Mouse (Mus musculus) ES-E14 (cell line): ENCODE results near the gene Ranbp2. TPM values are rescaled to one million over a fixed set of nuclear protein-coding genes. Genes with fewer than 3 reads are reported as not detected.
A peak's percentile ranks its signal among the peaks of the same experiment; 100 is the strongest.

Source experiments
- DNase-seq: peaks from one replicate; pipeline ENCODE4 v3.0.0-alpha.2; 2013; ENCODE audit warnings: low read depth, low spot score
- H3K27ac ChIP-seq: 2 replicates; pipeline ENCODE4 v1.5.1; 2012; ENCODE audit warnings: low read depth, mild to moderate bottlenecking, low read length, moderate library complexity, mixed read lengths; ENCODE audit not compliant: poor library complexity, insufficient read depth, severe bottlenecking
- H3K36me3 ChIP-seq: 2 replicates; pipeline ENCODE4 v1.6.1; 2012; ENCODE audit warnings: mild to moderate bottlenecking, low read length, moderate library complexity, mixed read lengths; ENCODE audit not compliant: control insufficient read depth, poor library complexity, insufficient read depth, severe bottlenecking
- H3K4me1 ChIP-seq, 2 experiments: fragments of 150-350 bp in 1 of 2; sonication (generic) in 1 of 2; 2 replicates each; pipeline ENCODE4 v1.6.1; 2012; ENCODE audit warnings: low read length in 2 of 2, mild to moderate bottlenecking in 1 of 2, mixed read lengths in 1 of 2; ENCODE audit not compliant: control insufficient read depth in 2 of 2, insufficient read depth in 2 of 2, poor library complexity in 1 of 2
- H3K4me3 ChIP-seq, 2 experiments: fragments of 150-350 bp in 1 of 2; sonication (generic) in 1 of 2; 2 replicates each; pipeline ENCODE4 v1.5.1; 2012; ENCODE audit warnings: low read length in 2 of 2, low read depth in 1 of 2, mild to moderate bottlenecking in 1 of 2, mixed read lengths in 1 of 2; ENCODE audit not compliant: insufficient read depth in 1 of 2, poor library complexity in 1 of 2, severe bottlenecking in 1 of 2
- H3K9ac ChIP-seq: 2 replicates; pipeline ENCODE4 v1.6.1; 2012; ENCODE audit warnings: low read depth, mild to moderate bottlenecking, low read length, mixed read lengths; ENCODE audit not compliant: poor library complexity, insufficient read depth, severe bottlenecking
- H3K9me3 ChIP-seq: fragments of 150-350 bp; sonication (generic); 2 replicates; pipeline ENCODE4 v1.6.1; 2012; ENCODE audit warnings: low read depth, mild to moderate bottlenecking, low read length; ENCODE audit not compliant: control insufficient read depth, insufficient read depth
- CHD2 ChIP-seq: IDR thresholded peaks from 2 replicates; pipeline ENCODE4 v1.6.1; 2014; ENCODE audit warnings: mild to moderate bottlenecking, low read depth, low read length, inconsistent platforms
- HCFC1 ChIP-seq: IDR thresholded peaks from 2 replicates; pipeline ENCODE4 v1.6.1; 2012; ENCODE audit warnings: low read length, inconsistent platforms, borderline replicate concordance; ENCODE audit not compliant: insufficient read depth
- MAFK ChIP-seq: IDR thresholded peaks from 2 replicates; pipeline ENCODE4 v1.6.1; 2014; ENCODE audit warnings: mild to moderate bottlenecking, low read depth, low read length, inconsistent platforms; ENCODE audit not compliant: insufficient read depth
- ZC3H11A ChIP-seq: IDR thresholded peaks from 2 replicates; pipeline ENCODE4 v1.6.1; 2012; ENCODE audit warnings: low read depth, mild to moderate bottlenecking, inconsistent platforms, low read length, borderline replicate concordance
- ZNF384 ChIP-seq: IDR thresholded peaks from 2 replicates; pipeline ENCODE4 v1.6.1; 2012; ENCODE audit warnings: low read depth, low read length, inconsistent platforms
- in situ Hi-C, 2 experiments: fragments of 600-800 bp; cut with MboI; formaldehyde crosslinking; loops; one replicate each; pipeline ENCODE4 v1.15.1; 2025; ENCODE audit warnings: low sequenced_read_pairs in 2 of 2, inconsistent platforms in 1 of 2; ENCODE audit not compliant: unreplicated experiment in 2 of 2
- total RNA-seq: library from RNA; depleted of rRNA; stranded (reverse); fragments of 300-350 nt; gene quantifications from 2 replicates; pipeline ENCODE4 v1.2.3, GENCODE M21; 2012

Gene Ranbp2
- total RNA-seq, 1 experiment = 124 TPM

DNA sequence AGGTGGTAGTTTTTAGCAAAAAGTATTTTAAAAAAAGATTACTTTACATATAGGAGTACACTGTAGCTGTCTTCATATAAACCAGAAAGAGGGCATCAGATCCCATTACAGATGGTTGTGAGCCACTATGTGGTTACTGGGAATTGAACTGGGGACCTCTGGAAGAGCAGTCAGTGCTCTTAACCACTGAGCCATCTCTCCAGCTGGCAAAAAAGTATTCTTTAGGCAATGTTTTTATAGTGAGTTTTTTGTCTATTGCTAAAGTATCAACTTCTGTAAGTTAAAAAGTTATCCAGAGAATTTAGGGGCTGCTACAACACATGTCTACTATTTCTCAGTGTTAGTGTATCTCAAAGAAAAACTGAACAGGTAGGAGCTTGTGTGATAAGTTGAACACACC is 50.0 kb downstream of the Ranbp2 start:
- peak overlapping the region; percentile 75; the same call in 1 of the 2 replicates for H3K9ac ChIP-seq
- H3K36me3 ChIP-seq = peaks cover 3% of the 10 kb centered on the region
- H3K27ac ChIP-seq = no peak overlapping the region; the same call in 1 of the 2 replicates
- peak overlapping the region; percentile 73 to 80; a peak in 3 of 4 replicates for H3K4me3 ChIP-seq
- no peak for DNase-seq
- no peak for TF ChIP-seq ZC3H11A
- no peak for TF ChIP-seq ZNF384
- no peak for TF ChIP-seq CHD2
- no peak for TF ChIP-seq MAFK
- TF ChIP-seq HCFC1 = no peak
- no peaks in the 10 kb centered on the region for H3K9me3 ChIP-seq
- H3K4me1 ChIP-seq = peaks cover 0 to 3% of the 10 kb centered on the region in 2 experiments; a peak in 2 of 4 replicates
- in situ Hi-C loops = loop anchor here in 1 of 2 experiments (25.0 kb wide), 1 partner anchor 984 kb away; no protein-coding TSS in a partner anchor

DNA sequence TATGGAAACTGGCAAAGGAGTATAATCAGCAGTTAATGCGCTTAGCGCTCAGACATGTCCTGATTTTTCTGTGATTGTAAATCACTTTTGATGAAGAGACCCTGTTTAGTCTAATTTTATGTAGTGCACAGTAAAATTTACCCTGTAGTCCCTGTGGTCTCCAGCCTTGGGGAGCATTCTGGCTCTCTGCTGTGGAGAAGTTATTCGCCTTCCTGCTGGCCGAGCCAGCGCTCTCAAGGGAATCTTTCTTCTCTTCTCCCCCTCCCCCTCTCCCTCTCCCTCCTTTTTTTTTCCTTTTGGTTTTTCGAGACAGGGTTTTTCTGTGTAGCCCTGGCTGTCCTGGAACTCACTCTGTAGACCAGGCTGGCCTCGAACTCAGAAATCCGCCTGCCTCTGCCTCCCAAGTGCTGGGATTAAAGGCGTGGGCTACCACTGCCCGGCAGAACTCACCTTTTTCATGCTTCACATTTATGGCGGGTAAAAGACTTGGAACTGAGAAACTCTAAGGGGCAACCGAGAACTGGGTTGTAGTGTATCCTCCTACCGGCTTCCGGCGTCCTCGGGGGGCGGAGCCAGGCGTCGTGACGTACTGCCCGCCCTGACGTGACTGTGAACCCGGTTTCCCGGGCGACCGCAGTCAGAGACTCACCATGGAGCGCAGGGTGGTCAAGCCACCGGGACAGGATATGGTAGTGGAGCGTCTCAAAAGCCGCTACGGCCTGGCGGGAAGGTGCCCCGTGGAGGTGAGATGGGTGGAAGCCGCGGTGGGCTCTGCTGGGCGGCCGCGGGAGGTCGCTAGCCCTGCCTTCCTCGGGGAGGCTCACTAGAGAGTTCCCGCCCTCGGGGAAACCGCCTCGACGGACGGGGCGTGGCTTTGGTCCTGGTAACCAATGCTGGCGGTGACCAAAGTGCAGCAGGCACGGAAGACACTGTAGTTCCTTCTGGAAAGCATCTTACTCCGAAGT is 50.9 kb downstream of the Ranbp2 start, which contains the start of gene Ccdc138:
TSS of gene Ccdc138 (plus strand) at position 629 of the 965 bp plus-strand sequence.
- Histone ChIP-seq H3K27ac (peak within 1 kb of the TSS; percentile 89), H3K9me3 (no peaks in the 10 kb centered on the region), H3K4me1 (peaks cover 0 to 3% of the 10 kb centered on the region in 2 experiments; a peak in 2 of 4 replicates), H3K36me3 (peaks cover 3% of the 10 kb centered on the region), H3K9ac (peak within 1 kb of the TSS; percentile 90), H3K4me3 (peak within 1 kb of the TSS; percentile 73 to 80)
- peak; percentile 85 for DNase-seq
- TF ChIP-seq HCFC1 = peak; percentile 18; the same call in 1 of the 2 replicates
- TF ChIP-seq MAFK = no peak
- in situ Hi-C loops = loop anchor here in 1 of 2 experiments (25.0 kb wide), 1 partner anchor 985 kb away; no protein-coding TSS in a partner anchor

DNA sequence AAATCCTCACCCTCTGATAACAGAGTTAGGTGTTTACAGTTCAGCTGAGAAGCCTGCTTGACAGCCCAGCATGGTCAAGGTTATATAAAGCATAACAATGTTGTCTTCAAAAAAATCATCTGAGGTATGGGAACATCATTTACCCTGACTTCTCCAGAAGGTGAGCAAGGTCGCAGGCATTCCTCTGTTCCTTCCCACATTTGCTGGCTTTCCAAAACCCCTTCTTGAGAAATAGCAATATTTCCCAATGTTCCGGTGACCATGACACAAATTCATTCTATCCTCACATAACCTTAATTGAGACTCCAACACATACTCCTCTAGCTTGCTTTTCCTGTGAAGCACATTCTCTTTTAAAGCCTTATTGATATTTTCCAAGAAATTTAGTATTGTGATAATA is 51.8 kb downstream of the Ranbp2 start:
- Histone ChIP-seq H3K27ac (no peak overlapping the region; the same call in 1 of the 2 replicates), H3K9ac (peak overlapping the region; percentile 90), H3K4me1 (peaks cover 0 to 3% of the 10 kb centered on the region in 2 experiments; a peak in 2 of 4 replicates), H3K4me3 (peak overlapping the region; percentile 73 to 80), H3K36me3 (peaks cover 3% of the 10 kb centered on the region), H3K9me3 (no peaks in the 10 kb centered on the region)
- in situ Hi-C loops = loop anchor here in 1 of 2 experiments (25.0 kb wide), 1 partner anchor 986 kb away; no protein-coding TSS in a partner anchor
- no peak for DNase-seq
- TF ChIP-seq CHD2 (no peak), HCFC1 (no peak), ZNF384 (no peak), MAFK (no peak), ZC3H11A (no peak)

DNA sequence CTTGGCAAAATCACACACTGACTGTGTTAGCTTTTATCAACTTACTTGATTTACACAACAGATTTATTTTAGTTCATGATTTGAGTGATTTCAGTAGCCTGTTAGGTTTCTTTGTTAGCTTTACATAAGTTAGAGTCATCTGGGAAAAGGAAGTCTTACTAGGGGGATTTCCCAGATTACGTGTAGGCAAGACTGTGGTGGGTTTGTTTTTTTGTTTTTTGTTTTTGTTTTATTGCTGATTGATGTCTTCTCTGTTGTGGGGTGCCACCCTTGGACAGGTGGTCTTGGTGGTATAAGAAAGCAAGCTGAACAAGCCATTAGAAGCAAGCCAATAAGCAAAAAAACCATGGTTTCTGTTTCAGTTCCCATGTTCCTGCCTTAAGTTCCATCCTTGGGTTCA is 82.6 kb downstream of the Ranbp2 start:
- TF ChIP-seq ZC3H11A (no peak), HCFC1 (no peak), MAFK (no peak), CHD2 (no peak)
- no peak overlapping the region for H3K4me3 ChIP-seq
- no peak overlapping the region; the same call in 1 of the 2 replicates for H3K27ac ChIP-seq
- peaks cover 11% of the 10 kb centered on the region for H3K36me3 ChIP-seq
- no peak overlapping the region for H3K9ac ChIP-seq
- peaks cover 2% of the 10 kb centered on the region; the same call in 1 of the 2 replicates for H3K9me3 ChIP-seq
- in situ Hi-C loops = no loop called here
- no peak for DNase-seq
- H3K4me1 ChIP-seq = peaks cover 4 to 6% of the 10 kb centered on the region in 2 experiments
